Mouse (Mus musculus) ES-E14 (cell line): ENCODE measurements around the gene Tead3. TPM values are rescaled to one million over a fixed set of nuclear protein-coding genes. Genes with fewer than 3 reads are reported as not detected.
A peak's percentile ranks its signal among the peaks of the same experiment; 100 is the strongest.

ENCODE experiments used
- DNase-seq: peaks from one replicate; pipeline ENCODE4 v3.0.0-alpha.2; 2013; ENCODE audit warnings: low read depth, low spot score
- H3K27ac ChIP-seq: 2 replicates; pipeline ENCODE4 v1.5.1; 2012; ENCODE audit warnings: low read depth, mild to moderate bottlenecking, low read length, moderate library complexity, mixed read lengths; ENCODE audit not compliant: poor library complexity, insufficient read depth, severe bottlenecking
- H3K36me3 ChIP-seq: 2 replicates; pipeline ENCODE4 v1.6.1; 2012; ENCODE audit warnings: mild to moderate bottlenecking, low read length, moderate library complexity, mixed read lengths; ENCODE audit not compliant: control insufficient read depth, poor library complexity, insufficient read depth, severe bottlenecking
- H3K4me1 ChIP-seq, 2 experiments: fragments of 150-350 bp in 1 of 2; sonication (generic) in 1 of 2; 2 replicates each; pipeline ENCODE4 v1.6.1; 2012; ENCODE audit warnings: low read length in 2 of 2, mild to moderate bottlenecking in 1 of 2, mixed read lengths in 1 of 2; ENCODE audit not compliant: control insufficient read depth in 2 of 2, insufficient read depth in 2 of 2, poor library complexity in 1 of 2
- H3K4me3 ChIP-seq, 2 experiments: fragments of 150-350 bp in 1 of 2; sonication (generic) in 1 of 2; 2 replicates each; pipeline ENCODE4 v1.5.1; 2012; ENCODE audit warnings: low read length in 2 of 2, low read depth in 1 of 2, mild to moderate bottlenecking in 1 of 2, mixed read lengths in 1 of 2; ENCODE audit not compliant: insufficient read depth in 1 of 2, poor library complexity in 1 of 2, severe bottlenecking in 1 of 2
- H3K9ac ChIP-seq: 2 replicates; pipeline ENCODE4 v1.6.1; 2012; ENCODE audit warnings: low read depth, mild to moderate bottlenecking, low read length, mixed read lengths; ENCODE audit not compliant: poor library complexity, insufficient read depth, severe bottlenecking
- H3K9me3 ChIP-seq: fragments of 150-350 bp; sonication (generic); 2 replicates; pipeline ENCODE4 v1.6.1; 2012; ENCODE audit warnings: low read depth, mild to moderate bottlenecking, low read length; ENCODE audit not compliant: control insufficient read depth, insufficient read depth
- CHD2 ChIP-seq: IDR thresholded peaks from 2 replicates; pipeline ENCODE4 v1.6.1; 2014; ENCODE audit warnings: mild to moderate bottlenecking, low read depth, low read length, inconsistent platforms
- HCFC1 ChIP-seq: IDR thresholded peaks from 2 replicates; pipeline ENCODE4 v1.6.1; 2012; ENCODE audit warnings: low read length, inconsistent platforms, borderline replicate concordance; ENCODE audit not compliant: insufficient read depth
- MAFK ChIP-seq: IDR thresholded peaks from 2 replicates; pipeline ENCODE4 v1.6.1; 2014; ENCODE audit warnings: mild to moderate bottlenecking, low read depth, low read length, inconsistent platforms; ENCODE audit not compliant: insufficient read depth
- ZC3H11A ChIP-seq: IDR thresholded peaks from 2 replicates; pipeline ENCODE4 v1.6.1; 2012; ENCODE audit warnings: low read depth, mild to moderate bottlenecking, inconsistent platforms, low read length, borderline replicate concordance
- ZNF384 ChIP-seq: IDR thresholded peaks from 2 replicates; pipeline ENCODE4 v1.6.1; 2012; ENCODE audit warnings: low read depth, low read length, inconsistent platforms
- in situ Hi-C, 2 experiments: fragments of 600-800 bp; cut with MboI; formaldehyde crosslinking; loops; one replicate each; pipeline ENCODE4 v1.15.1; 2025; ENCODE audit warnings: low sequenced_read_pairs in 2 of 2, inconsistent platforms in 1 of 2; ENCODE audit not compliant: unreplicated experiment in 2 of 2
- total RNA-seq: library from RNA; depleted of rRNA; stranded (reverse); fragments of 300-350 nt; gene quantifications from 2 replicates; pipeline ENCODE4 v1.2.3, GENCODE M21; 2012

The Tead3 gene
- total RNA-seq, 1 experiment = 8.0 TPM

GRCm38 (mm10) chr17:28375592-28376061 is 25.0 kb upstream of the Tead3 start:
- peaks cover 4 to 16% of the 10 kb centered on the region in 2 experiments for H3K4me1 ChIP-seq
- H3K27ac ChIP-seq = no peak overlapping the region
- in situ Hi-C loops = no loop called here
- no peak overlapping the region for H3K9ac ChIP-seq
- DNase-seq = no peak
- H3K4me3 ChIP-seq = peak overlapping the region; percentile 45 to 52
- H3K9me3 ChIP-seq = no peaks in the 10 kb centered on the region
- no peak for TF ChIP-seq ZC3H11A
- no peak for TF ChIP-seq MAFK
- no peak for TF ChIP-seq HCFC1
- TF ChIP-seq ZNF384 = no peak
- TF ChIP-seq CHD2 = no peak
- no peaks in the 10 kb centered on the region for H3K36me3 ChIP-seq

DNA sequence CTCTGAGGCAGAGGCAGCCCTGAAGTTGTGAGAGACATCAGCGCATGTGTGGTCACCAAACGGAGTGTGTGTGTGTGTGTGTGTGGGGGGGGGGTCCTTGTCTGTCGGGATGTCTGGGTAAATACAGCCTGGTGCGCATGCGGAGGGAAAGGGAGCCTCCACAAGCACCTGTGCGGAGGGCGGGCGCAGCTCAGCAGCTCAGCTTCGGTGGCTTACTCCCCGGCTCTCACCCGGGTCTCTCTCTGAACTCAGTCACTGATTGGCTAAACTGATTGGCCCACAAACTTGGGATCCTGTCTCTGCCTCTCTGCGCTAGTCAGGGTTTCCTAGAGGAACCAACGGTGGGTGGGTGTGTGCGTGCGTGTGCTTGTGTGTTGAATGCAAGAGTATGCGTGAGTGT is 23.9 kb upstream of the Tead3 start:
- no peak overlapping the region; the same call in 1 of the 2 replicates for H3K9ac ChIP-seq
- H3K4me3 ChIP-seq = no peak overlapping the region
- in situ Hi-C loops = no loop called here
- DNase-seq = no peak
- H3K27ac ChIP-seq = no peak overlapping the region
- H3K9me3 ChIP-seq = no peaks in the 10 kb centered on the region
- no peaks in the 10 kb centered on the region for H3K36me3 ChIP-seq
- TF ChIP-seq ZNF384 (no peak), ZC3H11A (no peak), MAFK (no peak), HCFC1 (no peak), CHD2 (no peak)
- peaks cover 4 to 9% of the 10 kb centered on the region in 2 experiments for H3K4me1 ChIP-seq

DNA sequence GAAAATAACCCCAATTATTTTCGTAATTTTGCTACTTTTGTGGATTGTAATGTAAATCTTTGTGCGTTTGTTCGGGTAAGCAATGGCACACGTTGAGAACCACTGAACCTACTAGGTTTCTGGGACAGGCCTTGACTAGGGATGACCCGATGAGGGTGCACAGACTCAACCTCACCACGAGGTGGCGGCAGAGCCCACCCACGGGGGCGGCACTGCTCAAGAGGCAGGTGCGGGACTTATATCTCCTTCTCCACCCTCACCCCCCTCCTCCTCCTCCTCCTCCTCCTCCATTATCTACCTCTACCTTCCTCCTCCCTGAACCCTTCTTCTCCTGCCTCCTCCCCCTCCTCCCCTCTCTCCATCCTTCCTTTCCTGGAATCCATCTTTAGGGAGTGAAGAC is 23.2 kb upstream of the Tead3 start:
- Histone ChIP-seq H3K9me3 (no peaks in the 10 kb centered on the region), H3K36me3 (no peaks in the 10 kb centered on the region), H3K27ac (no peak overlapping the region), H3K4me3 (no peak overlapping the region), H3K4me1 (peaks cover 4 to 9% of the 10 kb centered on the region in 2 experiments), H3K9ac (no peak overlapping the region)
- in situ Hi-C loops = no loop called here
- peak; percentile 37; the same call in 1 of the 2 replicates for TF ChIP-seq ZC3H11A
- no peak for TF ChIP-seq CHD2
- DNase-seq = no peak

- no peak for DNase-seq
- no peak overlapping the region for H3K27ac ChIP-seq
- no peak for TF ChIP-seq MAFK
- TF ChIP-seq HCFC1 = no peak
- TF ChIP-seq ZNF384 = no peak
- TF ChIP-seq CHD2 = no peak
- no peak for TF ChIP-seq ZC3H11A
- no peaks in the 10 kb centered on the region for H3K36me3 ChIP-seq
- in situ Hi-C loops = no loop called here
- H3K9ac ChIP-seq = no peak overlapping the region
- no peaks in the 10 kb centered on the region for H3K9me3 ChIP-seq
- peaks cover 4 to 9% of the 10 kb centered on the region in 2 experiments for H3K4me1 ChIP-seq
- no peak overlapping the region for H3K4me3 ChIP-seq
Measured at GRCm38 (mm10) chr17:28371941-28372340, 21.3 kb upstream of the Tead3 start.

GRCm38 (mm10) chr17:28371286-28371685 is 20.7 kb upstream of the Tead3 start:
- in situ Hi-C loops = no loop called here
- no peak for DNase-seq
- Histone ChIP-seq H3K9ac (no peak overlapping the region), H3K4me3 (no peak overlapping the region), H3K9me3 (no peaks in the 10 kb centered on the region), H3K27ac (no peak overlapping the region), H3K4me1 (peaks cover 4 to 9% of the 10 kb centered on the region in 2 experiments), H3K36me3 (no peaks in the 10 kb centered on the region)
- no peak for TF ChIP-seq ZNF384
- no peak for TF ChIP-seq CHD2
- TF ChIP-seq HCFC1 = no peak
- no peak for TF ChIP-seq MAFK
- no peak for TF ChIP-seq ZC3H11A
